Mouse (Mus musculus) heart, embryonic 12.5 days (tissue): ENCODE data around the gene Zfyve26. TPM values are rescaled to one million over a fixed set of nuclear protein-coding genes. Genes with fewer than 3 reads are reported as not detected.

Experiments used
- ATAC-seq: fragments of 200-750 bp; cut with Nextera tagmentation; 2 replicates; pipeline ENCODE4 v1.8.0; 2017; ENCODE audit warnings: moderate TSS enrichment, moderate library complexity; ENCODE audit not compliant: insufficient number of reproducible peaks, low FRiP score
- H3K27ac ChIP-seq: fragments of 300-500 bp; sonication (generic); 2 replicates; pipeline ENCODE4 v1.5.1; 2016; ENCODE audit warnings: mild to moderate bottlenecking, moderate library complexity; ENCODE audit not compliant: poor library complexity, severe bottlenecking
- H3K27me3 ChIP-seq: fragments of 300-500 bp; sonication (generic); replicated peaks from 2 replicates; pipeline ENCODE4 v1.6.1; 2016; ENCODE audit warnings: mild to moderate bottlenecking, moderate library complexity
- H3K36me3 ChIP-seq: fragments of 300-500 bp; sonication (generic); 2 replicates; pipeline ENCODE4 v1.6.1; 2016; ENCODE audit warnings: mild to moderate bottlenecking, moderate library complexity
- H3K4me1 ChIP-seq: fragments of 300-500 bp; sonication (generic); replicated peaks from 2 replicates; pipeline ENCODE4 v1.6.1; 2016; ENCODE audit warnings: mild to moderate bottlenecking
- H3K4me2 ChIP-seq: fragments of 300-500 bp; sonication (generic); 2 replicates; pipeline ENCODE4 v1.6.1; 2016; ENCODE audit warnings: mild to moderate bottlenecking, moderate library complexity
- H3K4me3 ChIP-seq: fragments of 300-500 bp; sonication (generic); 2 replicates; pipeline ENCODE4 v1.5.1; 2016; ENCODE audit warnings: mild to moderate bottlenecking
- H3K9ac ChIP-seq: fragments of 300-500 bp; sonication (generic); 2 replicates; pipeline ENCODE4 v1.6.1; 2016; ENCODE audit warnings: mild to moderate bottlenecking, moderate library complexity
- H3K9me3 ChIP-seq: fragments of 300-500 bp; sonication (generic); replicated peaks from 2 replicates; pipeline ENCODE4 v1.6.1; 2016; ENCODE audit warnings: mild to moderate bottlenecking, moderate library complexity
- WGBS: fragments of 180-500 bp; shearing (Covaris S2); methylation state at CpG from one replicate; pipeline ENCODE4 v1.1.7; 2016; 5-methylcytosine and 5-hydroxymethylcytosine counted together
- polyA plus RNA-seq: library from polyadenylated mRNA; unstranded; fragments of >200 nt; fragmentation: Nextera tagmentation; extraction: Ambion mirVana; gene quantifications from 2 replicates; pipeline ENCODE4 v1.2.1, GENCODE M21; 2016

The Zfyve26 gene
- polyA plus RNA-seq, 1 experiment from 2014 or later, result 12.3 TPM

GRCm38 (mm10) chr12:79317339-79317738 is 21.2 kb upstream of the Zfyve26 start:
- H3K27ac ChIP-seq, result no peak overlapping the region
- no peak overlapping the region for H3K4me3 ChIP-seq
- ATAC-seq, result no peak
- no peaks in the 10 kb centered on the region for H3K4me1 ChIP-seq
- H3K9ac ChIP-seq, result no peak overlapping the region
- 0 out of 2 replicates have a peak, but pooled peaks cover 4% of the 10 kb centered on the region for H3K36me3 ChIP-seq
- H3K27me3 ChIP-seq, result no peaks in the 10 kb centered on the region
- 84% methylated on average over 5 of the region's 5 CpGs for WGBS
- no peaks in the 10 kb centered on the region for H3K9me3 ChIP-seq
- H3K4me2 ChIP-seq, result no peak overlapping the region

- H3K4me3 ChIP-seq, result no peak overlapping the region
- 0 out of 2 replicates have a peak, but pooled peaks cover 4% of the 10 kb centered on the region for H3K36me3 ChIP-seq
- no peaks in the 10 kb centered on the region for H3K4me1 ChIP-seq
- no peak overlapping the region for H3K9ac ChIP-seq
- ATAC-seq, result no peak
- 85% methylated on average over 4 of the region's 4 CpGs for WGBS
- no peak overlapping the region for H3K4me2 ChIP-seq
- no peaks in the 10 kb centered on the region for H3K9me3 ChIP-seq
- H3K27ac ChIP-seq, result no peak overlapping the region
- H3K27me3 ChIP-seq, result no peaks in the 10 kb centered on the region
Measured at GRCm38 (mm10) chr12:79313721-79314120, 17.6 kb upstream of the Zfyve26 start.

- no peak overlapping the region for H3K4me2 ChIP-seq
- no peaks in the 10 kb centered on the region for H3K9me3 ChIP-seq
- H3K9ac ChIP-seq, result no peak overlapping the region
- no peaks in the 10 kb centered on the region for H3K27me3 ChIP-seq
- H3K27ac ChIP-seq, result no peak overlapping the region
- WGBS, result 74% methylated on average over 4 of the region's 4 CpGs
- H3K4me3 ChIP-seq, result no peak overlapping the region
- no peaks in the 10 kb centered on the region for H3K36me3 ChIP-seq
- no peak for ATAC-seq
- H3K4me1 ChIP-seq, result no peaks in the 10 kb centered on the region
Measured at GRCm38 (mm10) chr12:79306013-79306412, 9.9 kb upstream of the Zfyve26 start.

GRCm38 (mm10) chr12:79305131-79305530 is 9.0 kb upstream of the Zfyve26 start:
- Histone ChIP-seq H3K36me3 (no peaks in the 10 kb centered on the region), H3K27ac (no peak overlapping the region), H3K27me3 (no peaks in the 10 kb centered on the region), H3K9me3 (no peaks in the 10 kb centered on the region), H3K4me2 (no peak overlapping the region), H3K4me3 (no peak overlapping the region), H3K9ac (no peak overlapping the region), H3K4me1 (no peaks in the 10 kb centered on the region)
- 53% methylated on average over 1 of the region's 1 CpGs for WGBS
- no peak for ATAC-seq

GRCm38 (mm10) chr12:79301802-79302201 is 5.7 kb upstream of the Zfyve26 start:
- Histone ChIP-seq H3K27ac (no peak overlapping the region), H3K27me3 (no peaks in the 10 kb centered on the region), H3K4me2 (no peak overlapping the region), H3K4me1 (0 out of 2 replicates have a peak, but pooled peaks cover 4% of the 10 kb centered on the region), H3K36me3 (no peaks in the 10 kb centered on the region), H3K4me3 (no peak overlapping the region), H3K9ac (no peak overlapping the region), H3K9me3 (no peaks in the 10 kb centered on the region)
- no peak for ATAC-seq
- WGBS, result 75% methylated on average over 9 of the region's 9 CpGs

- H3K27ac ChIP-seq, result no peak overlapping the region
- H3K9me3 ChIP-seq, result no peaks in the 10 kb centered on the region
- H3K4me2 ChIP-seq, result peak overlapping the region; percentile 70
- 17% methylated on average over 15 of the region's 15 CpGs for WGBS
- no peak for ATAC-seq
- H3K4me3 ChIP-seq, result peak overlapping the region; percentile 71
- no peaks in the 10 kb centered on the region for H3K27me3 ChIP-seq
- H3K36me3 ChIP-seq, result peaks cover 5% of the 10 kb centered on the region; the same call in 1 of the 2 replicates
- peak overlapping the region; percentile 81 for H3K9ac ChIP-seq
- H3K4me1 ChIP-seq, result peaks cover 10% of the 10 kb centered on the region
Measured at GRCm38 (mm10) chr12:79297884-79298636, 2.0 kb upstream of the Zfyve26 start.

GRCm38 (mm10) chr12:79297121-79297576 is 1.0 kb upstream of the Zfyve26 start, which contains the start of gene Rad51b:
TSS of gene Rad51b (plus strand) at chr12:79297282.
- Histone ChIP-seq H3K4me3 (peak within 1 kb of the TSS; percentile 71), H3K36me3 (peaks cover 8% of the 10 kb centered on the region; the same call in 1 of the 2 replicates), H3K27ac (peak within 1 kb of the TSS; percentile 78), H3K27me3 (no peaks in the 10 kb centered on the region), H3K9ac (peak within 1 kb of the TSS; percentile 81), H3K4me2 (peak within 1 kb of the TSS; percentile 78), H3K9me3 (no peaks in the 10 kb centered on the region), H3K4me1 (peaks cover 10% of the 10 kb centered on the region)
- WGBS, result under 1% methylated on average over 21 of the region's 21 CpGs
- ATAC-seq, result peak; percentile 83

GRCm38 (mm10) chr12:79292874-79293273 is 3.2 kb downstream of the Zfyve26 start:
- no peak overlapping the region for H3K4me3 ChIP-seq
- no peak for ATAC-seq
- H3K9ac ChIP-seq, result no peak overlapping the region
- no peak overlapping the region for H3K27ac ChIP-seq
- no peak overlapping the region for H3K4me2 ChIP-seq
- H3K27me3 ChIP-seq, result no peaks in the 10 kb centered on the region
- H3K36me3 ChIP-seq, result peaks cover 26% of the 10 kb centered on the region
- 83% methylated on average over 6 of the region's 6 CpGs for WGBS
- H3K4me1 ChIP-seq, result peaks cover 8% of the 10 kb centered on the region
- H3K9me3 ChIP-seq, result no peaks in the 10 kb centered on the region

- H3K27me3 ChIP-seq, result no peaks in the 10 kb centered on the region
- no peak overlapping the region for H3K27ac ChIP-seq
- no peak overlapping the region for H3K4me2 ChIP-seq
- no peak overlapping the region for H3K9ac ChIP-seq
- H3K4me1 ChIP-seq, result no peaks in the 10 kb centered on the region
- no peak overlapping the region for H3K4me3 ChIP-seq
- H3K36me3 ChIP-seq, result peaks cover 93% of the 10 kb centered on the region
- no peaks in the 10 kb centered on the region for H3K9me3 ChIP-seq
- no peak for ATAC-seq
- WGBS, result 86% methylated on average over 8 of the region's 8 CpGs
Measured at GRCm38 (mm10) chr12:79282595-79282994, 13.5 kb downstream of the Zfyve26 start.

GRCm38 (mm10) chr12:79279513-79280115 is 16.5 kb downstream of the Zfyve26 start:
- Histone ChIP-seq H3K27ac (no peak overlapping the region), H3K4me1 (no peaks in the 10 kb centered on the region), H3K9me3 (no peaks in the 10 kb centered on the region), H3K9ac (no peak overlapping the region), H3K4me3 (no peak overlapping the region), H3K4me2 (no peak overlapping the region), H3K36me3 (peaks cover 92% of the 10 kb centered on the region), H3K27me3 (no peaks in the 10 kb centered on the region)
- ATAC-seq, result no peak
- 89% methylated on average over 13 of the region's 13 CpGs for WGBS

GRCm38 (mm10) chr12:79272604-79273003 is 23.5 kb downstream of the Zfyve26 start:
- H3K9me3 ChIP-seq, result no peaks in the 10 kb centered on the region
- WGBS, result 87% methylated on average over 4 of the region's 4 CpGs
- no peak overlapping the region for H3K27ac ChIP-seq
- H3K27me3 ChIP-seq, result no peaks in the 10 kb centered on the region
- no peak overlapping the region for H3K4me2 ChIP-seq
- no peak overlapping the region for H3K9ac ChIP-seq
- ATAC-seq, result no peak
- H3K4me3 ChIP-seq, result no peak overlapping the region
- H3K4me1 ChIP-seq, result no peaks in the 10 kb centered on the region
- H3K36me3 ChIP-seq, result peaks cover 96% of the 10 kb centered on the region
